Mouse (Mus musculus) liver, embryonic 14.5 days (tissue): ENCODE data around the gene Bloc1s3.

Experiments used
- CTCF ChIP-seq: IDR thresholded peaks from 2 replicates; pipeline ENCODE4 v1.5.1; 2016; ENCODE audit warnings: antibody characterized with exemption, low read depth, control low read depth
- EP300 ChIP-seq: IDR thresholded peaks from 2 replicates; pipeline ENCODE4 v1.6.1; 2016; ENCODE audit warnings: antibody characterized with exemption, low read depth

DNA sequence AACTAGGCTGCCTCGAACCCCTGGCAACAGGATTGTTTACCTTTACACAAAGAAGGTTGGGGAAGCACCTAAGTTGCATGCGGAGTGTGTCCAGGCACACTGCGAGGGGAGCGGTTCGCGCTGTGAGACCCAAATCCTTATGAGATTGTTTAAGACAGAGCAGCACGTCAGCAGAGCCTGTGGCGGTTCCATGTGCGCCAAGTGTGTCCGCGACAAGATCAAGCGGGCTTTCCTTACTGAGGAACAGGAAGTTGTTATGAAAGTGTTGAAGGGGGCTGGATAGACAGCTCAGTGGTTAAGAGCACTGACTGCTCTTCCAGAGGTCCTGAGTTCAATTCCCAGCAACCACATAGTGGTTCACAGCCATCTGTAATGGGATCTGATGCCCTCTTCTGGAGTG is 39.9 kb downstream of the Bloc1s3 start:
- no peak for TF ChIP-seq CTCF
- no peak for TF ChIP-seq EP300
